Mouse (Mus musculus): ENCODE results near the gene Fdx1. TPM values are rescaled to one million over a fixed set of nuclear protein-coding genes. Genes with fewer than 3 reads are reported as not detected.

The Fdx1 gene
- polyA plus RNA-seq, 2 experiments, result 39.5 to 77.6 TPM

DNA sequence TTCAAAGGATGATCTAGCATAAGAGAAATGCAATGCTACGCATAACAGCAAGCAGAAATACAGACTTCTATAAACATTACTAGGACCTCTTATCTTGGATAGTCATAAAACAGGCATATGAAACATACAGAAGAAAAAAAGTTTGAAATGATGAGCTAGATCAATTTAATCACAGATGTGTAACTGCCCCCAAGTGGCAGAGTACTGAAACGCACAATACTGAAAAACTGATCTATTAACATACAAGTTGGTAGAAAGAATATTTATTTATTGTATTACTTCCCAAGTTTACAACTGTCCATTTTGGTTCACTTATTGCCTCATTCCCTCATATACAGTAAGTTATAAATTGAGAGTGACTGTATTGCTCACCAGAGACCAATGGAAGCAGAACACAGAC, 12.0 kb downstream of the Fdx1 start:
- Histone ChIP-seq H3K36me3 (ENCODE audit: control insufficient read depth, insufficient read depth, low read length) (peaks cover 40% of the 10 kb centered on the region), H3K27ac (replicated peaks; ENCODE audit: low read depth, low read length) (no peak overlapping the region), H3K27me3 (ENCODE audit: control insufficient read depth, insufficient read depth, low read length) (no peaks in the 10 kb centered on the region), H3K9ac (ENCODE audit: low read depth, low read length, severe bottlenecking) (no peak overlapping the region), H3K9me3 (ENCODE audit: control insufficient read depth, low read length) (no peaks in the 10 kb centered on the region), H3K4me1 (ENCODE audit: control insufficient read depth, insufficient read depth, low read length) (no peaks in the 10 kb centered on the region), H3K4me2 (replicated peaks; ENCODE audit: low read depth, low read length, severe bottlenecking) (no peak overlapping the region), H3K4me3 (replicated peaks; ENCODE audit: low read length) (no peak overlapping the region)
- DNase-seq (ENCODE audit: low spot score), result peak; percentile 82
- TF ChIP-seq POLR2A (IDR thresholded peaks at IDR 0.05; ENCODE audit: borderline replicate concordance, extremely low read depth, insufficient read depth, insufficient read length), result no peak
- 48% methylated on average over 2 of the region's 2 CpGs for WGBS
- no peak for ATAC-seq (ENCODE audit: low FRiP score, low read depth)

DNA sequence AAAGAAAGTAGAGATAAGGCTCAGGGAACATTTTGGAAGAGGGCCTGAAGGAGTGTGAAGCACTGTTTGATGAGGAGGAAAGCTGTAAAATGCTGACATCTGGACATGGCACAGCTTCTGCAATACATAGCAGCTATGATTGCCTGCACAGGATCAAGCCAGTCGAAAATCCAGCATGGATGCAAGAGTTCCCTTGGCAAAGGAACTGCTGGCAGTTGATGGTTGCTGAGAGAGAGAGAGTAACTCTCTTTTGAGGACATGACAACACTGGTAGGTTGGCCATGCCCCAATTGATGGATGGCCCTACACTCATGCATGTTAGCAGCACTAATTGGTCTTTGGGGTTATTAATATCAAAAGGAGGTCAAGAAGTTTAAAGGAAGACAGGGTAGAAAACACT, 12.7 kb downstream of the Fdx1 start:
- Histone ChIP-seq H3K4me2 (replicated peaks; ENCODE audit: low read depth, low read length, severe bottlenecking) (no peak overlapping the region), H3K27me3 (ENCODE audit: control insufficient read depth, insufficient read depth, low read length) (no peaks in the 10 kb centered on the region), H3K4me1 (ENCODE audit: control insufficient read depth, insufficient read depth, low read length) (no peaks in the 10 kb centered on the region), H3K36me3 (ENCODE audit: control insufficient read depth, insufficient read depth, low read length) (peaks cover 40% of the 10 kb centered on the region), H3K9ac (ENCODE audit: low read depth, low read length, severe bottlenecking) (no peak overlapping the region), H3K4me3 (replicated peaks; ENCODE audit: low read length) (no peak overlapping the region), H3K9me3 (ENCODE audit: control insufficient read depth, low read length) (no peaks in the 10 kb centered on the region), H3K27ac (replicated peaks; ENCODE audit: low read depth, low read length) (no peak overlapping the region)
- 84% methylated on average over 1 of the region's 1 CpGs for WGBS
- no peak for ATAC-seq (ENCODE audit: low FRiP score, low read depth)
- TF ChIP-seq POLR2A (IDR thresholded peaks at IDR 0.05; ENCODE audit: borderline replicate concordance, extremely low read depth, insufficient read depth, insufficient read length), result no peak
- no peak for DNase-seq (ENCODE audit: low spot score)

DNA sequence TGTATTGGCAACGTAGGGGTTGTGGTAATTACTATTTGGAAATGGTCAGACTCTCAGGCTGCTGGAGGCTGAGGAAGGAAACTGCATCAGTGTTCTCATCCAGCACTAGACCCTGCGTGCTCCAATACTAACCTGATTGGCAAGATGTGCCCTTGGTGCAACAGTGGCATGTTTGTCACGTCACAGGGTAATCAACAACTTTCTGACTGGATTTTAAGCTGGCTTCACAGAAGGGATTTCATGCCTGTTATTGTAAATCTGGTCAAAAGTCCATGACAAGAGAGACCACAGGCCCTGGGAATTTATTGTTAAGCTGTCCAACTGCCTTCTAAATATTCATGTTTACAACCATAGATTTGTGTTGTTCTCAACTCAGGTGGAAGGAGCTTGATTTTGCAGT, 13.1 kb downstream of the Fdx1 start:
- H3K27ac ChIP-seq (replicated peaks; ENCODE audit: low read depth, low read length), result no peak overlapping the region
- H3K9ac ChIP-seq (ENCODE audit: low read depth, low read length, severe bottlenecking), result no peak overlapping the region
- no peak for ATAC-seq (ENCODE audit: low FRiP score, low read depth)
- WGBS, result 91% methylated on average over 3 of the region's 3 CpGs
- no peaks in the 10 kb centered on the region for H3K27me3 ChIP-seq (ENCODE audit: control insufficient read depth, insufficient read depth, low read length)
- no peaks in the 10 kb centered on the region for H3K9me3 ChIP-seq (ENCODE audit: control insufficient read depth, low read length)
- H3K4me3 ChIP-seq (replicated peaks; ENCODE audit: low read length), result no peak overlapping the region
- no peak for TF ChIP-seq POLR2A (IDR thresholded peaks at IDR 0.05; ENCODE audit: borderline replicate concordance, extremely low read depth, insufficient read depth, insufficient read length)
- H3K36me3 ChIP-seq (ENCODE audit: control insufficient read depth, insufficient read depth, low read length), result peaks cover 42% of the 10 kb centered on the region
- no peak overlapping the region for H3K4me2 ChIP-seq (replicated peaks; ENCODE audit: low read depth, low read length, severe bottlenecking)
- DNase-seq (ENCODE audit: low spot score), result no peak
- no peaks in the 10 kb centered on the region for H3K4me1 ChIP-seq (ENCODE audit: control insufficient read depth, insufficient read depth, low read length)

DNA sequence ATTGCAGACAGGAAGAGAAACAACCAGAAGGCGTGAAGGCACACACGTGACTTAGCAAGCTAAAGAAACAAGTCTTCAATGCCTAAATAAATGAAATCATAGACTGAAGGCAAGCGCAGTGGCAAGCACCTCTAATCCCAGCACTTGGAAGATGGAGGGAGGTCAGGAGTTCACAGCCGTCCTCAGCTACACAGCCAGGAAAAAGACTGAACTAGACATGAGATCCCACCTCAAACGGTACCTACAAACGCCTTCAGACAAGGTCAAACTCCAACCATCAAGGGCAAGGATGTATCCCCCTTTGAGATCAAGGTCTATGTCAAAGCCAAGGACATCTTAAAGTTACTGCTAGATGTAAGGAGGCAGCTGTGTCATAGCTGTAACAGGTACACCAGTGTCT, 19.4 kb downstream of the Fdx1 start:
- Histone ChIP-seq H3K9ac (ENCODE audit: low read depth, low read length, severe bottlenecking) (no peak overlapping the region), H3K27ac (replicated peaks; ENCODE audit: low read depth, low read length) (no peak overlapping the region), H3K36me3 (ENCODE audit: control insufficient read depth, insufficient read depth, low read length) (peaks cover 49% of the 10 kb centered on the region), H3K4me1 (ENCODE audit: control insufficient read depth, insufficient read depth, low read length) (no peaks in the 10 kb centered on the region), H3K9me3 (ENCODE audit: control insufficient read depth, low read length) (no peaks in the 10 kb centered on the region), H3K4me3 (replicated peaks; ENCODE audit: low read length) (no peak overlapping the region), H3K27me3 (ENCODE audit: control insufficient read depth, insufficient read depth, low read length) (no peaks in the 10 kb centered on the region), H3K4me2 (replicated peaks; ENCODE audit: low read depth, low read length, severe bottlenecking) (no peak overlapping the region)
- TF ChIP-seq POLR2A (IDR thresholded peaks at IDR 0.05; ENCODE audit: borderline replicate concordance, extremely low read depth, insufficient read depth, insufficient read length), result no peak
- ATAC-seq (ENCODE audit: low FRiP score, low read depth) (no peak), DNase-seq (ENCODE audit: low spot score) (no peak)
- WGBS, result 90% methylated on average over 6 of the region's 6 CpGs

DNA sequence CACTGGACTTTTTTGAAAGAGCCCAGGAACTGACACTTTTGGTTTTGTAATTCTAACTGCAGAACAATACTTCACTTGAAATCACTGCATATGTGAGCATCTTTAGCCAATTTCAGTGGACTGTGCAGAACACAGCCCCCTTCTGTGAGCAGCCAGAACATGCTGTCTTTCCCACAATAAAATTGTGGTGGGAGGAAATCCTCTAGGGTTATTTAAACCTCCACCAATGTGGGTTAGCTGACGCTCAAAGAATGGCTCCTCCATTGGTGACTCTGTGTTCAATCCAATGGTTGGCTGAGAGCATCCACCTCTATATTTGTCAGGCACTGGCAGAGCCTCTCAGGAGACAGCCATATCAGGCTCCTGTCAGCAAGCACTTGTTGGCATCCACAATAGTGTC, 28.7 kb downstream of the Fdx1 start:
- H3K9ac ChIP-seq (ENCODE audit: low read depth, low read length, severe bottlenecking), result no peak overlapping the region
- H3K36me3 ChIP-seq (ENCODE audit: control insufficient read depth, insufficient read depth, low read length), result no peaks in the 10 kb centered on the region
- no peaks in the 10 kb centered on the region for H3K27me3 ChIP-seq (ENCODE audit: control insufficient read depth, insufficient read depth, low read length)
- ATAC-seq (ENCODE audit: low FRiP score, low read depth), result no peak
- no peak overlapping the region for H3K4me2 ChIP-seq (replicated peaks; ENCODE audit: low read depth, low read length, severe bottlenecking)
- H3K4me3 ChIP-seq (replicated peaks; ENCODE audit: low read length), result no peak overlapping the region
- TF ChIP-seq POLR2A (IDR thresholded peaks at IDR 0.05; ENCODE audit: borderline replicate concordance, extremely low read depth, insufficient read depth, insufficient read length), result no peak
- H3K27ac ChIP-seq (replicated peaks; ENCODE audit: low read depth, low read length), result no peak overlapping the region
- 23% methylated on average over 1 of the region's 1 CpGs for WGBS
- H3K4me1 ChIP-seq (ENCODE audit: control insufficient read depth, insufficient read depth, low read length), result 0 out of 2 replicates have a peak, but pooled peaks cover 2% of the 10 kb centered on the region
- no peaks in the 10 kb centered on the region for H3K9me3 ChIP-seq (ENCODE audit: control insufficient read depth, low read length)
- DNase-seq (ENCODE audit: low spot score), result peak; percentile 5

DNA sequence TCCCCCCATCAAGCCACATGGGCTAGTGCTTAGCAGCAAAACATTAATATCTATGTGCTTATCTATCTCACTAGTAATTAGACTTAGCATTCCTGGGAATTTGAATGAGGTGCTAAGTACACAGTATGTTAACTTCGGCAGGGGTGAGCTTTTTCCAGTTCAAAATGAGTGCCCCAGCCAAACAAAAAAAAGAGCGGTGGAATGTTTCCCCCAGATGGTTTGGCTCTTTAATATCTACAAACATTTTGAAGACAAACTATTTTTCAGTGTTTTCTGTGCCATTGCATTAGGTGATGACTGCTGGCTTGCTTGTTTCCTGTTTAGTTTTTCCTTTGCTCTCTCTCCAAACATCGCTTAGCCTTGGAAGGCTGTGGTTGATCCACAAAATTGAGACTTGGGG, 31.4 kb downstream of the Fdx1 start:
- WGBS, result 70% methylated on average over 3 of the region's 3 CpGs
- no peaks in the 10 kb centered on the region for H3K27me3 ChIP-seq (ENCODE audit: control insufficient read depth, insufficient read depth, low read length)
- H3K4me1 ChIP-seq (ENCODE audit: control insufficient read depth, insufficient read depth, low read length), result peaks cover 26% of the 10 kb centered on the region
- H3K4me2 ChIP-seq (replicated peaks; ENCODE audit: low read depth, low read length, severe bottlenecking), result no peak overlapping the region
- TF ChIP-seq POLR2A (IDR thresholded peaks at IDR 0.05; ENCODE audit: borderline replicate concordance, extremely low read depth, insufficient read depth, insufficient read length), result no peak
- H3K4me3 ChIP-seq (replicated peaks; ENCODE audit: low read length), result no peak overlapping the region
- H3K9ac ChIP-seq (ENCODE audit: low read depth, low read length, severe bottlenecking), result no peak overlapping the region
- no peaks in the 10 kb centered on the region for H3K9me3 ChIP-seq (ENCODE audit: control insufficient read depth, low read length)
- no peak overlapping the region for H3K27ac ChIP-seq (replicated peaks; ENCODE audit: low read depth, low read length)
- no peaks in the 10 kb centered on the region for H3K36me3 ChIP-seq (ENCODE audit: control insufficient read depth, insufficient read depth, low read length)
- DNase-seq (ENCODE audit: low spot score) (no peak), ATAC-seq (ENCODE audit: low FRiP score, low read depth) (no peak)

All from limb, embryonic 14.5 days (tissue).